In genomic region chr8:116404571-116404970, GRCm38 (mm10) we compare ENCODE assay signal across 16 mouse cellular contexts.
"Had no signal": no experiment of that assay in that cellular context is flagged by ENCODE, and none has a peak within 500 bp of the region (broad histone marks: within the 10 kb centered on the region; RNA-seq: fewer than 3 reads in every experiment).

No protein-coding gene starts in this region.

- H3K9me3 ChIP-seq: neural tube, embryonic 13.5 days; neural tube, embryonic 15.5 days; stomach, embryonic 15.5 days had no signal

- H3K36me3 ChIP-seq: neural tube, embryonic 13.5 days; neural tube, embryonic 15.5 days; stomach, embryonic 15.5 days had no signal

- H3K27me3 ChIP-seq: neural tube, embryonic 13.5 days; neural tube, embryonic 15.5 days; stomach, embryonic 15.5 days had no signal

- H3K4me1 ChIP-seq: neural tube, embryonic 13.5 days; neural tube, embryonic 15.5 days; stomach, embryonic 15.5 days had no signal

- H3K27ac ChIP-seq: neural tube, embryonic 13.5 days; neural tube, embryonic 15.5 days; stomach, embryonic 15.5 days; stomach, postnatal 0 days had no signal

- H3K9ac ChIP-seq: neural tube, embryonic 13.5 days; neural tube, embryonic 15.5 days; stomach, embryonic 15.5 days had no signal

- DNase-seq: retina, postnatal 1 day; right cerebral cortex, adult 18-20 months; right cerebral cortex, postnatal 14 days; right cerebral cortex, postnatal 25 days; right cerebral cortex, postnatal 4 days; spleen, adult 18-20 months; thymus, adult 18-20 months; thymus, adult 2 months; thymus, postnatal 14 days; thymus, postnatal 25 days; thymus, postnatal 36 days; thymus, postnatal 4 days had no signal

- H3K4me3 ChIP-seq: neural tube, embryonic 13.5 days; neural tube, embryonic 15.5 days; stomach, embryonic 15.5 days had no signal

- H3K4me2 ChIP-seq: neural tube, embryonic 13.5 days; neural tube, embryonic 15.5 days; stomach, embryonic 15.5 days had no signal
